In the genomic region with DNA sequence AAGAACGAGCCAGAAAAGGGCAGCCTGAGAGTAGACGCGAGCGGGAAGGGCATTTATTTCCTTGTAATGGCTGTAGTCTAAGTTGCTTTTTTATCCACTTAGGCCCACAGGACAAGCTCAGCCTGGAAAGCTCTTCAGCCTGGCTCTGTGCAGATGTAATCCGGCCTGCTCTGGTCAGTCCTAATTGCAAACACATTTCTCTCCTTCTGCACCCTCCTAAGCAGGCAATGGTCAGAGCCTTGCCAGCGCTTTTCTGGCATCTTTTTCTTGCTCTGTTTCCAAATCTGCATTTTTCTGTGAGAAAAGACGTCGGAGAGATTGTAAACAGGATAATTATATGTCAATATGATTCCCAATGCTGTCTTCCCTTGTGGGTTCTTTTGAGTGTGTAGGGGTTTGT, we compare ENCODE assay signal across 10 mouse cellular contexts.
DNase-seq lines count a peak whose midpoint lies in the region; ATAC-seq and TF ChIP-seq lines count a peak whose summit lies in the region.
"Had no signal": no experiment of that assay in that cellular context is flagged by ENCODE, and none has a peak within 500 bp of the region (broad histone marks: within the 10 kb centered on the region; RNA-seq: fewer than 3 reads in every experiment).

No protein-coding gene starts in this region.

- H3K4me3 ChIP-seq in lung, embryonic 14.5 days (ENCODE audit: low read depth, low read length), result no peak overlapping the region
- no peak overlapping the region for H3K4me3 ChIP-seq in lung, adult 2 months (replicated peaks; ENCODE audit: extremely low read depth, low read depth, low read length)
- no peak overlapping the region for H3K4me3 ChIP-seq in left cerebral cortex, adult 2 months
- H3K4me3 ChIP-seq: forebrain, embryonic 12.5 days had no signal

- intact Hi-C loops in gastrocnemius, postnatal 14 days (cut with DNase I; ENCODE audit: low total_unique reads), result no loop called here
- intact Hi-C loops in left cerebral cortex, adult 2 months (cut with DNase I), result no loop called here

- no peak for TF ChIP-seq CTCF in lung, embryonic 14.5 days (IDR thresholded peaks at IDR 0.05; ENCODE audit: low read depth)
- no peak for TF ChIP-seq CTCF in lung, adult 2 months (IDR thresholded peaks at IDR 0.05; ENCODE audit: insufficient read depth, low read length)
- no peak for TF ChIP-seq CTCF in left cerebral cortex, adult 2 months (IDR thresholded peaks at IDR 0.05)

- 51% methylated on average over 8 of the region's 8 CpGs for WGBS in lung, embryonic 14.5 days
- 62% methylated on average over 8 of the region's 8 CpGs for WGBS in lung, adult 2 months

- H3K9ac ChIP-seq in lung, embryonic 14.5 days, result no peak overlapping the region
- H3K9ac ChIP-seq: forebrain, embryonic 12.5 days had no signal

- no peak for ATAC-seq in lung, embryonic 14.5 days (ENCODE audit: insufficient read depth)
- ATAC-seq: hindbrain, embryonic 16.5 days had no signal

- TF ChIP-seq POLR2A in lung, adult 2 months (IDR thresholded peaks at IDR 0.05; ENCODE audit: borderline replicate concordance, extremely low read depth, low read depth, low read length), result no peak

- no peaks in the 10 kb centered on the region for H3K4me1 ChIP-seq in lung, embryonic 14.5 days (ENCODE audit: insufficient read depth)
- H3K4me1 ChIP-seq in lung, adult 2 months (ENCODE audit: control insufficient read depth, insufficient read depth, low read length), result 0 out of 2 replicates have a peak, but pooled peaks cover 2% of the 10 kb centered on the region
- H3K4me1 ChIP-seq: forebrain, embryonic 12.5 days had no signal

- H3K36me3 ChIP-seq in lung, embryonic 14.5 days (ENCODE audit: insufficient read depth), result no peaks in the 10 kb centered on the region
- H3K36me3 ChIP-seq: forebrain, embryonic 12.5 days had no signal

- H3K9me3 ChIP-seq in lung, embryonic 14.5 days (ENCODE audit: low read depth, low read length), result no peaks in the 10 kb centered on the region
- H3K9me3 ChIP-seq: forebrain, embryonic 12.5 days had no signal

- peak; percentile 25 for DNase-seq in lung, embryonic 14.5 days
- DNase-seq in lung, adult 2 months, result no peak
- DNase-seq in embryo, embryonic 9.5 days (ENCODE audit: extremely low spot score), result peak; percentile 28
- DNase-seq in gastrocnemius, postnatal 14 days, result peak; percentile 49
- DNase-seq in lung, postnatal 14 days, result peak; percentile 8
- DNase-seq in layer of hippocampus, adult 8-10 months (ENCODE audit: low spot score in 2 of 2), result no peak
- DNase-seq in layer of hippocampus, adult 9-10 months (ENCODE audit: low spot score), result no peak
- DNase-seq in left cerebral cortex, adult 2 months (ENCODE audit: extremely low spot score in 1 of 2, low spot score in 2 of 2), result no peak

- no peak overlapping the region for H3K27ac ChIP-seq in lung, embryonic 14.5 days (ENCODE audit: low read depth)
- H3K27ac ChIP-seq in left cerebral cortex, adult 2 months, result no peak overlapping the region
- H3K27ac ChIP-seq: forebrain, embryonic 12.5 days had no signal

- H3K4me2 ChIP-seq in lung, embryonic 14.5 days, result no peak overlapping the region
- H3K4me2 ChIP-seq: forebrain, embryonic 12.5 days had no signal

- H3K27me3 ChIP-seq in lung, embryonic 14.5 days (ENCODE audit: insufficient read depth, low read length), result no peaks in the 10 kb centered on the region
- H3K27me3 ChIP-seq: forebrain, embryonic 12.5 days had no signal

Comparison
In these comparisons a context has a peak if more than half of its experiments do, and no peak if none do; other contexts are left out.
1. DNase-seq: peak in lung, embryonic 14.5 days (single experiment), embryo, embryonic 9.5 days (single experiment), gastrocnemius, postnatal 14 days (single experiment) and lung, postnatal 14 days (single experiment); none in lung, adult 2 months (single experiment), layer of hippocampus, adult 8-10 months (0 of 2), layer of hippocampus, adult 9-10 months (single experiment) and left cerebral cortex, adult 2 months (0 of 2).